Mouse (Mus musculus) MEL (cell line): Measurements from ENCODE around the gene Tbca. TPM values are rescaled to one million over a fixed set of nuclear protein-coding genes. Genes with fewer than 3 reads are reported as not detected.

Experiments used
- DNase-seq: peaks from one replicate; pipeline ENCODE4 v3.0.0; 2011; ENCODE audit warnings: low read depth, low spot score
- H3K27ac ChIP-seq: 2 replicates; pipeline ENCODE4 v1.5.1; 2012; ENCODE audit warnings: low read depth, mild to moderate bottlenecking, control low read depth, low read length, moderate library complexity; ENCODE audit not compliant: control insufficient read depth
- H3K27me3 ChIP-seq, 2 experiments: fragments of 150-350 bp in 1 of 2; sonication (generic) in 1 of 2; 2 replicates each; pipeline ENCODE4 v1.6.1; 2012; ENCODE audit warnings: low read length in 2 of 2, mild to moderate bottlenecking in 2 of 2, improper control_type of control experiment in 1 of 2, moderate library complexity in 1 of 2; ENCODE audit not compliant: insufficient read depth in 2 of 2, control insufficient read depth in 1 of 2
- H3K36me3 ChIP-seq, 2 experiments: 2 replicates each; pipeline ENCODE4 v1.6.1; 2012 to 2014; ENCODE audit warnings: low read length in 2 of 2, improper control_type of control experiment in 1 of 2, inconsistent platforms in 1 of 2, mild to moderate bottlenecking in 1 of 2; ENCODE audit not compliant: insufficient read depth in 2 of 2, control insufficient read depth in 1 of 2
- H3K4me1 ChIP-seq, 2 experiments: fragments of 150-350 bp in 1 of 2; sonication (generic) in 1 of 2; 2 replicates each; pipeline ENCODE4 v1.6.1; 2012; ENCODE audit warnings: low read length in 2 of 2, improper control_type of control experiment in 1 of 2, mild to moderate bottlenecking in 1 of 2; ENCODE audit not compliant: insufficient read depth in 2 of 2, control insufficient read depth in 1 of 2
- H3K4me3 ChIP-seq, 2 experiments: fragments of 150-350 bp in 1 of 2; sonication (generic) in 1 of 2; 2 replicates each; pipeline ENCODE4 v1.5.1; 2012; ENCODE audit warnings: low read depth in 2 of 2, low read length in 2 of 2, mild to moderate bottlenecking in 2 of 2, moderate library complexity in 2 of 2, control low read depth in 1 of 2, improper control_type of control experiment in 1 of 2; ENCODE audit not compliant: control insufficient read depth in 1 of 2, insufficient read depth in 1 of 2
- H3K79me2 ChIP-seq: 2 replicates; pipeline ENCODE4 v1.6.1; 2012; ENCODE audit warnings: mild to moderate bottlenecking, low read length, moderate library complexity; ENCODE audit not compliant: control insufficient read depth, poor library complexity, insufficient read depth
- H3K9ac ChIP-seq: 2 replicates; pipeline ENCODE4 v1.6.1; 2012; ENCODE audit warnings: low read depth, mild to moderate bottlenecking, control low read depth, low read length, moderate library complexity; ENCODE audit not compliant: control insufficient read depth, poor library complexity, severe bottlenecking
- H3K9me3 ChIP-seq: fragments of 150-350 bp; sonication (generic); replicated peaks from 2 replicates; pipeline ENCODE4 v1.6.1; 2012; ENCODE audit warnings: mild to moderate bottlenecking, low read length, improper control_type of control experiment, moderate library complexity; ENCODE audit not compliant: insufficient read depth
- BHLHE40 ChIP-seq: IDR thresholded peaks from 2 replicates; pipeline ENCODE4 v1.6.1; 2012; ENCODE audit warnings: low read depth, mild to moderate bottlenecking, inconsistent platforms, low read length, improper control_type of control experiment, borderline replicate concordance
- CHD1 ChIP-seq: IDR thresholded peaks from 2 replicates; pipeline ENCODE4 v1.6.1; 2012; ENCODE audit warnings: low read depth, mild to moderate bottlenecking, inconsistent platforms, low read length, improper control_type of control experiment
- CHD2 ChIP-seq: IDR thresholded peaks from 2 replicates; pipeline ENCODE4 v1.6.1; 2011; ENCODE audit warnings: low read length, improper control_type of control experiment
- CTCF ChIP-seq, 3 experiments: IDR thresholded peaks in 2 of 3; conservative IDR thresholded peaks in 1 of 3; 2 replicates each; pipeline ENCODE4 v1.5.1; 2011 to 2012; ENCODE audit warnings: low read length in 3 of 3, low read depth in 2 of 3, mild to moderate bottlenecking in 2 of 3, improper control_type of control experiment in 1 of 3, inconsistent platforms in 1 of 3, mixed read lengths in 1 of 3, moderate library complexity in 1 of 3; ENCODE audit not compliant: control insufficient read depth in 1 of 3, insufficient read depth in 1 of 3, poor library complexity in 1 of 3, severe bottlenecking in 1 of 3
- E2F4 ChIP-seq: IDR thresholded peaks from 2 replicates; pipeline ENCODE4 v1.6.1; 2011; ENCODE audit warnings: low read depth, low read length, improper control_type of control experiment, borderline replicate concordance
- ELF1 ChIP-seq: IDR thresholded peaks from 2 replicates; pipeline ENCODE4 v1.6.1; 2014; ENCODE audit warnings: low read depth, mild to moderate bottlenecking, inconsistent platforms, low read length, improper control_type of control experiment, moderate library complexity
- ETS1 ChIP-seq: IDR thresholded peaks from 2 replicates; pipeline ENCODE4 v1.6.1; 2012; ENCODE audit warnings: low read depth, mild to moderate bottlenecking, inconsistent platforms, low read length, improper control_type of control experiment, moderate library complexity
- GABPA ChIP-seq: IDR thresholded peaks from 2 replicates; pipeline ENCODE4 v1.6.1; 2012; ENCODE audit warnings: low read depth, mild to moderate bottlenecking, inconsistent platforms, low read length, improper control_type of control experiment, moderate library complexity
- GATA1 ChIP-seq: IDR thresholded peaks from 2 replicates; pipeline ENCODE4 v1.6.1; 2011; ENCODE audit warnings: low read depth, low read length, improper control_type of control experiment
- MAFK ChIP-seq: IDR thresholded peaks from 2 replicates; pipeline ENCODE4 v1.6.1; 2011; ENCODE audit warnings: low read depth, mild to moderate bottlenecking, low read length, improper control_type of control experiment, borderline replicate concordance
- MAX ChIP-seq: IDR thresholded peaks from 2 replicates; pipeline ENCODE4 v1.6.1; 2011; ENCODE audit warnings: low read length, improper control_type of control experiment
- MYB ChIP-seq: IDR thresholded peaks from 2 replicates; pipeline ENCODE4 v1.6.1; 2011; ENCODE audit warnings: mild to moderate bottlenecking, low read depth, low read length, improper control_type of control experiment
- MYC ChIP-seq: IDR thresholded peaks from 2 replicates; pipeline ENCODE4 v1.6.1; 2011; ENCODE audit warnings: low read depth, mild to moderate bottlenecking, low read length, improper control_type of control experiment, moderate library complexity
- NELFE ChIP-seq: IDR thresholded peaks from 2 replicates; pipeline ENCODE4 v1.6.1; 2011; ENCODE audit warnings: low read depth, low read length, improper control_type of control experiment
- POLR2A ChIP-seq, 2 experiments: IDR thresholded peaks; 2 replicates each; pipeline ENCODE4 v1.6.1; 2011 to 2012; ENCODE audit warnings: low read length in 2 of 2, mild to moderate bottlenecking in 2 of 2, control low read depth in 1 of 2, improper control_type of control experiment in 1 of 2, low read depth in 1 of 2, moderate library complexity in 1 of 2; ENCODE audit not compliant: control insufficient read depth in 1 of 2, insufficient read depth in 1 of 2, poor library complexity in 1 of 2
- POLR2AphosphoS2 ChIP-seq: IDR thresholded peaks from 2 replicates; pipeline ENCODE4 v1.6.1; 2011; ENCODE audit warnings: low read length, improper control_type of control experiment
- POLR2AphosphoS5 ChIP-seq: IDR thresholded peaks from 2 replicates; pipeline ENCODE4 v1.6.1; 2012; ENCODE audit warnings: low read depth, borderline replicate concordance, mild to moderate bottlenecking, inconsistent platforms, low read length, moderate library complexity, mixed read lengths
- RAD21 ChIP-seq: IDR thresholded peaks from 2 replicates; pipeline ENCODE4 v1.6.1; 2011; ENCODE audit warnings: mild to moderate bottlenecking, low read depth, low read length, improper control_type of control experiment
- RCOR1 ChIP-seq: IDR thresholded peaks from 2 replicates; pipeline ENCODE4 v1.6.1; 2012; ENCODE audit warnings: low read depth, mild to moderate bottlenecking, inconsistent platforms, low read length, improper control_type of control experiment
- UBTF ChIP-seq: IDR thresholded peaks from 2 replicates; pipeline ENCODE4 v1.6.1; 2012; ENCODE audit warnings: low read depth, mild to moderate bottlenecking, inconsistent platforms, low read length, improper control_type of control experiment, moderate library complexity, borderline replicate concordance; ENCODE audit not compliant: insufficient read depth
- USF2 ChIP-seq, 2 experiments: IDR thresholded peaks; 2 replicates each; pipeline ENCODE4 v1.6.1; 2011 to 2012; ENCODE audit warnings: improper control_type of control experiment in 2 of 2, low read length in 2 of 2, borderline replicate concordance in 1 of 2, inconsistent platforms in 1 of 2, low read depth in 1 of 2, mild to moderate bottlenecking in 1 of 2; ENCODE audit not compliant: insufficient read depth in 1 of 2
- polyA plus RNA-seq, 2 experiments: library from polyadenylated mRNA; stranded (reverse) in 1 of 2; unstranded in 1 of 2; fragments of >175 nt in 1 of 2; fragments of >200 nt in 1 of 2; gene quantifications; 2 replicates each; pipeline versions ENCODE4 v1.2.1 to v1.2.4; 2012; ENCODE audit warnings: low replicate concordance in 2 of 2, low read depth in 1 of 2; ENCODE audit not compliant: insufficient read length in 2 of 2, insufficient read depth in 1 of 2, missing spikeins in 1 of 2
- total RNA-seq: library from RNA; depleted of rRNA; stranded (reverse); fragments of 300-350 nt; gene quantifications from 2 replicates; pipeline ENCODE4 v1.2.3, GENCODE M21; 2012

Tbca gene
- total and polyA plus RNA-seq, 3 experiments = 155 to 263 TPM; not detected in 1

DNA sequence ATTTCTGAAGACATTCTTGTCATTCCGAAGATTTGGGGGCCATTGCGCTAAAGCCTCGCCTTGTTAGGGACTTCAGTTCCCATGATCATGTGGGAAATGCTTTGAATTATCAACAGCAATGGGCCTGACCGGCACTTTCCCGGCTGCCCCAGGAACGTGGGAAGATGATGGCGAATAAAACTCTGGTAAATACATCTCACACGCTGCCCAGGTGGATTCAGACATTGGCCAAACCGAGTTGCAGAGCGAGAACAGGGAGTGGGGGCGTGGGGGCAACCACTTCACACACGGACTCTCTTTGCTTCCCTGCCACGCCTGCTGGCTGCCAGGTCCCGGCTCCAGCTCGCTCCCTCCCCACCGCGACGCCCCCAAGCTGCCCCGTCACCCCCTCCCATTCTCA lies 83.7 kb downstream of the Tbca start:
- no peak overlapping the region for H3K27ac ChIP-seq
- TF ChIP-seq POLR2A (IDR thresholded peaks at IDR 0.05; ENCODE audit: control insufficient read depth in 1 of 2, insufficient read depth in 1 of 2, low read depth in 1 of 2, low read length in 2 of 2, poor library complexity in 1 of 2) (no peak), E2F4 (no peak), MAX (no peak), GABPA (no peak), CHD2 (no peak), CTCF (IDR thresholded peaks at IDR 0.05 in 2 of 3, conservative IDR thresholded peaks at IDR 0.05 in 1 of 3; ENCODE audit: control insufficient read depth in 1 of 3, insufficient read depth in 1 of 3, low read depth in 2 of 3, low read length in 3 of 3, poor library complexity in 1 of 3, severe bottlenecking in 1 of 3) (no peak), MAFK (no peak), RCOR1 (no peak), ETS1 (no peak), UBTF (no peak), NELFE (no peak), ELF1 (no peak), GATA1 (no peak), MYC (no peak), POLR2AphosphoS2 (no peak), BHLHE40 (no peak), USF2 (IDR thresholded peaks at IDR 0.05; ENCODE audit: borderline replicate concordance in 1 of 2, insufficient read depth in 1 of 2, low read depth in 1 of 2, low read length in 2 of 2) (no peak), CHD1 (no peak)
- H3K4me1 ChIP-seq = peaks cover 0 to 6% of the 10 kb centered on the region in 2 experiments; a peak in 2 of 4 replicates
- H3K79me2 ChIP-seq = peaks cover 11% of the 10 kb centered on the region
- DNase-seq = no peak
- H3K9ac ChIP-seq = no peak overlapping the region
- H3K27me3 ChIP-seq = no peaks in the 10 kb centered on the region
- H3K9me3 ChIP-seq = no peaks in the 10 kb centered on the region
- H3K36me3 ChIP-seq = peaks cover 0 to 5% of the 10 kb centered on the region in 2 experiments; a peak in 2 of 4 replicates
- H3K4me3 ChIP-seq = no peak overlapping the region

DNA sequence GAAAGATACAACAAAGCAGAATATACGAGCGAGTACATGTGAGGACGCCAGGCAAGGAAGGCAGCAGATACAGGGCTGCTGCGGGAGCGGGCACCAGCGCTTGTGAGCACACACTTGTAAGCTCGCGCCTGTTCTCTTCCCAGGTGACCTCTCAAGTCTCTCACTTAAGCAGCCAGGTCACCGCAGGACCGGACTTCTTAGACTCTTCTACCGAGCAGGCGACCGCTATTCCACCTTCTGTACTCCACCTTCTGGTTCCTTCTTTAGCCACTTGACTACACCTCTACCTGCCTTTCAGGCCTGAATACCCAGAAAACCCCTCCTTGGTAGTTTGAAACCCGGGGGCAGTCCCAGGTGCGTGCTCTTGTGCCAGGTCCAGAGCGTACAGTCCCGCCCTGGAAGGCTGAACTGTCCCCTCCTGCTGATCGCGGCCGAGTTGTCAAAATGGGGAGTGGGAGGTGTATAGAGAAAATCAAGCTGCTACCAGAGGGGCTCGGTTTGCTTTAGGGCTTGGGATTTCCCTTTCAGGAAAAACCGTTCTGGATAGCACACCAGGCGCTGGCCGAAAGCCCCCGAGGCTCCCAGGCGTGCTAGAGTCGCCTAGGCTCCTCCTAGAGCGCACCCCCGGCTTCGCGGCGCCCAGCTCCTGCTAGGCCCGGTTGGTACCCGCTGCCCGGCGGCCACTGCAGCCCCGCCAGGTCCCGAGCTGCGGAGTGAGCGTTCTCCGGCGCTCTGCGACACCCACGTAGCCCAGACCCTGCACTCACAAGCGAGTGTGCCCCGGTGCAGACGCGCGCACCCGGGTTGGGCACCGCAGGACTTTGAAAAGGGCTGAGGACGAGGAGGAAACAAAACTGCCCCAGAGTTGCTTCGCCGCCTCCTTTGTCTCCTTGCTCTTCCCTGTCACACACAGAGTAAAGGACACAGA lies 84.7 kb downstream of the Tbca start:
- TF ChIP-seq POLR2AphosphoS5 (no peak), GATA1 (no peak), CTCF (IDR thresholded peaks at IDR 0.05 in 2 of 3, conservative IDR thresholded peaks at IDR 0.05 in 1 of 3; ENCODE audit: control insufficient read depth in 1 of 3, insufficient read depth in 1 of 3, low read depth in 2 of 3, low read length in 3 of 3, poor library complexity in 1 of 3, severe bottlenecking in 1 of 3) (no peak), RAD21 (no peak), MYB (no peak), POLR2AphosphoS2 (no peak)
- no peak for DNase-seq
- Histone ChIP-seq H3K79me2 (peaks cover 2% of the 10 kb centered on the region; the same call in 1 of the 2 replicates), H3K9me3 (no peaks in the 10 kb centered on the region), H3K9ac (no peak overlapping the region), H3K27me3 (no peaks in the 10 kb centered on the region), H3K4me3 (no peak overlapping the region), H3K36me3 (no peaks in the 10 kb centered on the region; a peak in 1 of 4 replicates), H3K4me1 (no peaks in the 10 kb centered on the region), H3K27ac (no peak overlapping the region)
